Mouse (Mus musculus) intestine, embryonic 14.5 days (tissue): ENCODE measurements around the gene Hcn2. TPM values are rescaled to one million over a fixed set of nuclear protein-coding genes. Genes with fewer than 3 reads are reported as not detected.

Experiments
- ATAC-seq: fragments of 200-750 bp; cut with Nextera tagmentation; replicated peaks from 2 replicates; pipeline ENCODE4 v1.8.0; 2017; ENCODE audit warnings: low read depth, moderate number of reproducible peaks, moderate TSS enrichment, moderate library complexity; ENCODE audit not compliant: low FRiP score, low TSS enrichment
- DNase-seq: peaks from one replicate; pipeline ENCODE4 v3.0.0-alpha.2; 2018; ENCODE audit warnings: low spot score
- H3K27ac ChIP-seq: fragments of 300-500 bp; sonication (generic); 2 replicates; pipeline ENCODE4 v1.5.1; 2014; ENCODE audit warnings: low read depth, mild to moderate bottlenecking, control low read depth
- H3K27me3 ChIP-seq: fragments of 300-500 bp; sonication (generic); replicated peaks from 2 replicates; pipeline ENCODE4 v1.6.1; 2014; ENCODE audit warnings: low read length, control low read depth; ENCODE audit not compliant: control insufficient read depth, insufficient read depth
- H3K36me3 ChIP-seq: fragments of 300-500 bp; sonication (generic); 2 replicates; pipeline ENCODE4 v1.6.1; 2014; ENCODE audit warnings: low read length, control low read depth; ENCODE audit not compliant: control insufficient read depth, insufficient read depth
- H3K4me1 ChIP-seq: fragments of 300-500 bp; sonication (generic); replicated peaks from 2 replicates; pipeline ENCODE4 v1.6.1; 2014; ENCODE audit warnings: low read length, control low read depth, mixed read lengths; ENCODE audit not compliant: control insufficient read depth, insufficient read depth
- H3K4me2 ChIP-seq: fragments of 300-500 bp; sonication (generic); 2 replicates; pipeline ENCODE4 v1.6.1; 2014; ENCODE audit warnings: low read length
- H3K4me3 ChIP-seq: fragments of 300-500 bp; sonication (generic); 2 replicates; pipeline ENCODE4 v1.5.1; 2014; ENCODE audit warnings: low read depth, low read length, control low read depth, mixed read lengths
- H3K9ac ChIP-seq: fragments of 300-500 bp; sonication (generic); 2 replicates; pipeline ENCODE4 v1.6.1; 2014; ENCODE audit warnings: mild to moderate bottlenecking, low read length
- H3K9me3 ChIP-seq: fragments of 300-500 bp; sonication (generic); 2 replicates; pipeline ENCODE4 v1.6.1; 2016; ENCODE audit warnings: low read length, control low read depth; ENCODE audit not compliant: control insufficient read depth
- WGBS: fragments of 180-500 bp; shearing (Covaris S2); extraction: QIAGEN DNeasy Blood & Tissue Kit; methylation state at CpG from one replicate; pipeline ENCODE4 v1.1.7; 2014; 5-methylcytosine and 5-hydroxymethylcytosine counted together
- polyA plus RNA-seq: library from polyadenylated mRNA; unstranded; fragments of >200 nt; fragmentation: Nextera tagmentation; extraction: Ambion mirVana; gene quantifications from 2 replicates; pipeline ENCODE4 v1.2.1, GENCODE M21; 2014

Gene Hcn2
- polyA plus RNA-seq, 1 experiment from 2014 or later: 0.09 TPM

DNA sequence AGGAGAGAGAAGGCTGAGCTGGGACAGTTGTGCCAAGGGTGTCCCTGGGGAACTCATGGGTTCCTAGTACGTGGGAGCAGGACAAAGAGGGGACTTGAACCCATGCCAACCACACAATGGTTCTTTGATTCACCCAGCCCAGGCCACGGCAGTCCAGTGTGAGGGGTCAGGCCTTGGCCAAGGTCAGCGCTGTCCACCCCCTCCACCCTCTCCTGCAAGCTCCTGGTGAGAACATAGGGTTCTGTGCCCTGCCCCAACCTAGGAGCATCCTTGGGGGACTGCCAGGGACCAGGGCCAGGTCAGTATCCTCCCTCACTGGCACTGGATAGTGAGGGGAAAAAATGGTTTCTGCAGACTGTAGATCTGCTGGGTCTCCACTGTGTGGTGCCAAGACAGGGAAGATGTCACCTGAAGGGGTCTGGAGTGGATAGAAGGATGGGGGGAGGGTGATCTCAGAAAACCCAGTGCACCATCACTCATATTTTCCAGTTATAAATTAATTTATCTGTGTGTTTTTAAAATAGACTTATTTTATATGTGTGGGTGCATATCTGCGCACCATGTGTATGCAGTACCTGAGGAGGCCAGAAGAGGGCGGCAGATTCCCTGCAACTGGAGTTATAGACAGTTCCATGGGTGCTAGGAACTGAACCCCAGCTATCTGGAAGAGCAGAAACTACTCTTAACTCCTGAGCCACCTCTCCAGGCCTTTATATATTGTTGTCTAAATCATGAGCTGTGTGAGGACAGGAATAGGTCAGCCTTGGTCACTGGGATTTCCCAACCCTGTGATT is 58.2 kb downstream of the Hcn2 start:
- no peak overlapping the region for H3K9ac ChIP-seq
- DNase-seq: no peak
- peaks cover 12% of the 10 kb centered on the region for H3K4me1 ChIP-seq
- no peaks in the 10 kb centered on the region for H3K27me3 ChIP-seq
- H3K36me3 ChIP-seq: no peaks in the 10 kb centered on the region
- H3K27ac ChIP-seq: no peak overlapping the region
- 66% methylated on average over 5 of the region's 5 CpGs for WGBS
- H3K4me3 ChIP-seq: no peak overlapping the region
- no peak overlapping the region for H3K4me2 ChIP-seq
- peaks cover 4% of the 10 kb centered on the region; the same call in 1 of the 2 replicates for H3K9me3 ChIP-seq
- ATAC-seq: no peak

DNA sequence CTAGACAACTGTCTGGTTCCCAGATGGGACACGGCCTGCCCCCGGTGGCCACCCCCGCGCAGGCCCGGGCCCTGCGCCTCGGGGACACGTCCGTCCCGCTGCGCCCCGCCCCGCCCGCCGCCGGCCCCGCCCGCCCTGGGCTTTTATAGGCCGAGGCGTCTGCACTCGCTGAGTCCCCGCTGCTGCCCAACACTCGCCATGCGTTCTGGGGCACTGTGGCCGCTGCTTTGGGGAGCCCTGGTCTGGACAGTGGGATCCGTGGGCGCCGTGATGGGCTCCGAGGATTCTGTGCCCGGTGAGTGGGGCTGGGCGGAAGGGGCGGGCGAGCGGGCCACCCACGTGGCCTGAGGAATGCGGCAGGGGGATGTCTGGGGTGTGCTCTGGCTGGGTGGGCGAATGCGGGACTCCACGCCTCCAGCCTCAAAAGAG is 60.7 kb downstream of the Hcn2 start, which contains the start of gene Fstl3:
Fstl3 (plus strand) TSS at position 170 of the 429 bp plus-strand sequence.
- H3K4me2 ChIP-seq: peak within 1 kb of the TSS; percentile 84
- peak within 1 kb of the TSS; percentile 33; the same call in 1 of the 2 replicates for H3K27ac ChIP-seq

GRCm38 (mm10) chr10:79778006-79778405 is 61.6 kb downstream of the Hcn2 start:
- no peaks in the 10 kb centered on the region for H3K36me3 ChIP-seq
- no peak for ATAC-seq
- peak overlapping the region; percentile 6; the same call in 1 of the 2 replicates for H3K9ac ChIP-seq
- H3K27ac ChIP-seq: peak overlapping the region; percentile 33; the same call in 1 of the 2 replicates
- no peaks in the 10 kb centered on the region for H3K27me3 ChIP-seq
- peaks cover 18% of the 10 kb centered on the region for H3K4me1 ChIP-seq
- peak; percentile 72 for DNase-seq
- H3K4me3 ChIP-seq: peak overlapping the region; percentile 50; the same call in 1 of the 2 replicates
- 13% methylated on average over 15 of the region's 15 CpGs for WGBS
- peaks cover 4% of the 10 kb centered on the region; the same call in 1 of the 2 replicates for H3K9me3 ChIP-seq
- H3K4me2 ChIP-seq: peak overlapping the region; percentile 84

More for the DNA sequence above, 60.7 kb downstream of the Hcn2 start, which contains the start of gene Fstl3:
- ATAC-seq (no peak), DNase-seq (peak; percentile 66)
- under 1% methylated on average over 39 of the region's 39 CpGs for WGBS
- Histone ChIP-seq H3K4me3 (peak within 1 kb of the TSS; percentile 50), H3K9me3 (peaks cover 4% of the 10 kb centered on the region; the same call in 1 of the 2 replicates), H3K27me3 (no peaks in the 10 kb centered on the region), H3K9ac (peak within 1 kb of the TSS; percentile 52), H3K36me3 (no peaks in the 10 kb centered on the region), H3K4me1 (peaks cover 18% of the 10 kb centered on the region)

DNA sequence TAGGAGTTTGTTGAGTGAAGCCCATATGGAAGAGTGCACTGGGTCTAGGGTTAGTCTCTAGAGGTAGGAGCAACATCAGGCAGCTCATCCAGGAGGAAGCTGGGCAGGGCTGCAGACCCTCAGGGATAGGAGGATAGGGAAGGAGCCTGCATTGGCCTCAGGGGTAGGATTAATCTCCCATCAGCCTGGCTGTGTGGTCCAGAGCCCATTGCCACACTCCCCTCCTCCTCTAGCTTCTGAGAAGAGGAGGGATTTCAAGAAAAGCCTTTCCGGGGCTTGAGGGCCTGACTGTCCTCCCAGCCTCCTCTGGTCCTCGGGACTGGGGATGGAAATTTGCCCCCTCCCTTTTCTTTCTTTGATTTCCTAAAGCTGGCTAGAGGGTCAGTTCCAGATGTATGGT is 62.8 kb downstream of the Hcn2 start:
- Histone ChIP-seq H3K27me3 (no peaks in the 10 kb centered on the region), H3K4me3 (no peak overlapping the region), H3K9me3 (peaks cover 4% of the 10 kb centered on the region; the same call in 1 of the 2 replicates), H3K4me1 (peaks cover 18% of the 10 kb centered on the region), H3K4me2 (no peak overlapping the region), H3K27ac (no peak overlapping the region), H3K9ac (no peak overlapping the region), H3K36me3 (no peaks in the 10 kb centered on the region)
- ATAC-seq (no peak), DNase-seq (no peak)
- 36% methylated on average over 2 of the region's 2 CpGs for WGBS

- ATAC-seq (peak; percentile 85), DNase-seq (peak; percentile 98)
- H3K27ac ChIP-seq: no peak overlapping the region
- H3K4me3 ChIP-seq: peak overlapping the region; percentile 40
- H3K9me3 ChIP-seq: peaks cover 2% of the 10 kb centered on the region; the same call in 1 of the 2 replicates
- H3K36me3 ChIP-seq: no peaks in the 10 kb centered on the region
- no peaks in the 10 kb centered on the region for H3K27me3 ChIP-seq
- no peak overlapping the region for H3K9ac ChIP-seq
- WGBS: 3% methylated on average over 55 of the region's 55 CpGs
- peak overlapping the region; percentile 73 for H3K4me2 ChIP-seq
- peaks cover 18% of the 10 kb centered on the region for H3K4me1 ChIP-seq
Observed at GRCm38 (mm10) chr10:79779784-79780663, 63.6 kb downstream of the Hcn2 start.

GRCm38 (mm10) chr10:79780664-79781015 is 64.2 kb downstream of the Hcn2 start:
- no peak overlapping the region for H3K9ac ChIP-seq
- peak overlapping the region; percentile 73 for H3K4me2 ChIP-seq
- H3K36me3 ChIP-seq: no peaks in the 10 kb centered on the region
- peaks cover 18% of the 10 kb centered on the region for H3K4me1 ChIP-seq
- no peaks in the 10 kb centered on the region for H3K27me3 ChIP-seq
- WGBS: 0% methylated on average over 13 of the region's 13 CpGs
- H3K9me3 ChIP-seq: no peaks in the 10 kb centered on the region
- no peak overlapping the region for H3K27ac ChIP-seq
- ATAC-seq: peak; percentile 12
- DNase-seq: no peak
- H3K4me3 ChIP-seq: peak overlapping the region; percentile 40

- ATAC-seq: no peak
- 31% methylated on average over 21 of the region's 21 CpGs for WGBS
Observed at GRCm38 (mm10) chr10:79781139-79781538, 64.7 kb downstream of the Hcn2 start.

GRCm38 (mm10) chr10:79781956-79782355 is 65.5 kb downstream of the Hcn2 start:
- ATAC-seq (no peak), DNase-seq (no peak)
- no peak overlapping the region for H3K4me2 ChIP-seq
- WGBS: 60% methylated on average over 5 of the region's 5 CpGs
- H3K27me3 ChIP-seq: no peaks in the 10 kb centered on the region
- no peak overlapping the region for H3K27ac ChIP-seq
- no peaks in the 10 kb centered on the region for H3K9me3 ChIP-seq
- H3K36me3 ChIP-seq: no peaks in the 10 kb centered on the region
- peaks cover 18% of the 10 kb centered on the region for H3K4me1 ChIP-seq
- no peak overlapping the region for H3K4me3 ChIP-seq
- no peak overlapping the region for H3K9ac ChIP-seq

More at GRCm38 (mm10) chr10:79781139-79781538, 64.7 kb downstream of the Hcn2 start:
- H3K4me3 ChIP-seq: peak overlapping the region; percentile 40; the same call in 1 of the 2 replicates
- H3K27me3 ChIP-seq: no peaks in the 10 kb centered on the region
- H3K4me2 ChIP-seq: peak overlapping the region; percentile 73
- no peak overlapping the region for H3K9ac ChIP-seq
- H3K4me1 ChIP-seq: peaks cover 18% of the 10 kb centered on the region
- no peaks in the 10 kb centered on the region for H3K36me3 ChIP-seq
- no peak overlapping the region for H3K27ac ChIP-seq
- no peak for DNase-seq
- H3K9me3 ChIP-seq: no peaks in the 10 kb centered on the region
